9 mouse cellular contexts compared by ENCODE assay signal in the genomic region with DNA sequence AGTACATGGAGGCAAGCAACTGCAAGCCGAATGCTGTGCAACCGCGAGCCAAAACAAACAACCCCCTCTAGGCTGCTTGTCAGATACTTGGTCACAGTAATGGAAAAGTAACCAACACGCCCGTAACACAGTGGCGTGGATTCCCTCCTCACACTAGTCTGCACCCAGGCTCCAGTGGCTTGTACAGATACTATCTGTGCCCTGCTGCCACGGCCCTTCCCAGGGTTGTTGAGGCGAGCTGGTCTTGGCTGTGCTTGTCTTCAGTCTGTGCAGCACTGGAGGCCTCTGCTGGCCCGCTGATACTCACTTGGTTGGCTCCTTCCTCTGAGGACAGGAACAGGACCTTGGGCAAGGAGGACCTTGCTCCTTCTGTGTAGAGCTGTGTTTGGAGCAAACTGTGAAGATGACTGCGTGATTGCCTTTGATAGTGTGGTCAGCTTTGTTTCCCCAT. TPM values are rescaled to one million over a fixed set of nuclear protein-coding genes. Genes with fewer than 3 reads are reported as not detected.
A peak's percentile ranks its signal among the peaks of the same experiment; 100 is the strongest.
DNase-seq lines count a peak whose midpoint lies in the region; ATAC-seq and TF ChIP-seq lines count a peak whose summit lies in the region.
"Had no signal": no experiment of that assay in that cellular context is flagged by ENCODE, and none has a peak within 500 bp of the region (broad histone marks: within the 10 kb centered on the region; RNA-seq: fewer than 3 reads in every experiment).

No protein-coding gene starts in this region.

- peak overlapping the region; percentile 34; the same call in 1 of the 2 replicates for H3K27ac ChIP-seq in kidney, embryonic 15.5 days
- no peak overlapping the region for H3K27ac ChIP-seq in stomach, embryonic 16.5 days (ENCODE audit: low read length)
- H3K27ac ChIP-seq in forebrain, postnatal 0 days (ENCODE audit: low read depth, low read length), result no peak overlapping the region
- H3K27ac ChIP-seq: liver, embryonic 13.5 days had no signal

- peaks cover 51% of the 10 kb centered on the region for H3K4me1 ChIP-seq in kidney, embryonic 15.5 days
- peaks cover 26% of the 10 kb centered on the region for H3K4me1 ChIP-seq in stomach, embryonic 16.5 days (ENCODE audit: control insufficient read depth, insufficient read depth, low read length)
- H3K4me1 ChIP-seq in forebrain, postnatal 0 days (ENCODE audit: insufficient read depth), result 0 out of 2 replicates have a peak, but pooled peaks cover 2% of the 10 kb centered on the region

- no peak for TF ChIP-seq CTCF in forebrain, postnatal 0 days (IDR thresholded peaks at IDR 0.05; ENCODE audit: low read depth)

- no peaks in the 10 kb centered on the region for H3K9me3 ChIP-seq in kidney, embryonic 15.5 days (replicated peaks)
- H3K9me3 ChIP-seq in stomach, embryonic 16.5 days (replicated peaks; ENCODE audit: control insufficient read depth, low read length), result no peaks in the 10 kb centered on the region
- no peaks in the 10 kb centered on the region for H3K9me3 ChIP-seq in forebrain, postnatal 0 days (ENCODE audit: low read length)
- H3K9me3 ChIP-seq: liver, embryonic 13.5 days had no signal

- H3K4me2 ChIP-seq in kidney, embryonic 15.5 days, result no peak overlapping the region
- no peak overlapping the region for H3K4me2 ChIP-seq in stomach, embryonic 16.5 days (ENCODE audit: low read depth, low read length)
- no peak overlapping the region for H3K4me2 ChIP-seq in forebrain, postnatal 0 days (ENCODE audit: low read depth)
- H3K4me2 ChIP-seq: liver, embryonic 13.5 days had no signal

- 63% methylated on average over 10 of the region's 10 CpGs for WGBS in kidney, embryonic 15.5 days
- WGBS in stomach, embryonic 16.5 days, result 55% methylated on average over 10 of the region's 10 CpGs
- 83% methylated on average over 10 of the region's 10 CpGs for WGBS in forebrain, postnatal 0 days

- peak; percentile 74 for DNase-seq in 416B (ENCODE audit: low read depth)
- peak; percentile 61 for DNase-seq in MN1 (ENCODE audit: low spot score)
- no peak for DNase-seq in spleen, adult 18-20 months
- DNase-seq in forebrain, postnatal 0 days, result no peak
- no peak for DNase-seq in embryo, embryonic 9.5 days (ENCODE audit: extremely low spot score)
- DNase-seq: liver, embryonic 13.5 days had no signal

- H3K27me3 ChIP-seq in kidney, embryonic 15.5 days, result no peaks in the 10 kb centered on the region
- H3K27me3 ChIP-seq in stomach, embryonic 16.5 days (ENCODE audit: control insufficient read depth, insufficient read depth, low read length), result no peaks in the 10 kb centered on the region
- H3K27me3 ChIP-seq in forebrain, postnatal 0 days (ENCODE audit: insufficient read depth, low read length), result no peaks in the 10 kb centered on the region
- H3K27me3 ChIP-seq: liver, embryonic 13.5 days had no signal

- H3K4me3 ChIP-seq in kidney, embryonic 15.5 days (replicated peaks), result no peak overlapping the region
- H3K4me3 ChIP-seq in stomach, embryonic 16.5 days (replicated peaks; ENCODE audit: low read length), result no peak overlapping the region
- no peak overlapping the region for H3K4me3 ChIP-seq in forebrain, postnatal 0 days (ENCODE audit: low read depth, low read length)
- H3K4me3 ChIP-seq: liver, embryonic 13.5 days had no signal

- H3K9ac ChIP-seq in kidney, embryonic 15.5 days, result no peak overlapping the region
- no peak overlapping the region for H3K9ac ChIP-seq in stomach, embryonic 16.5 days (ENCODE audit: low read length)
- H3K9ac ChIP-seq in forebrain, postnatal 0 days, result no peak overlapping the region
- H3K9ac ChIP-seq: liver, embryonic 13.5 days had no signal

- H3K36me3 ChIP-seq in kidney, embryonic 15.5 days, result no peaks in the 10 kb centered on the region
- H3K36me3 ChIP-seq in stomach, embryonic 16.5 days (ENCODE audit: control insufficient read depth, insufficient read depth, low read length), result no peaks in the 10 kb centered on the region
- H3K36me3 ChIP-seq in forebrain, postnatal 0 days (ENCODE audit: insufficient read depth), result no peaks in the 10 kb centered on the region
- H3K36me3 ChIP-seq: liver, embryonic 13.5 days had no signal

- ATAC-seq in granulocyte monocyte progenitor cell, adult 5-6 weeks (replicated peaks; ENCODE audit: poor library complexity, severe bottlenecking), result peak; percentile 80
- ATAC-seq in kidney, embryonic 15.5 days (replicated peaks; ENCODE audit: low FRiP score), result no peak; the same call in 1 of the 2 replicates
- ATAC-seq in stomach, embryonic 16.5 days (ENCODE audit: insufficient read depth, low FRiP score), result peak; percentile 31; the same call in 1 of the 2 replicates
- no peak for ATAC-seq in forebrain, postnatal 0 days

RNA-seq across cellular contexts. Expression of a gene that starts 52.9 kb away (rescaled TPM):
- 7.9 and 10.2 TPM in 2 replicates for total RNA-seq in granulocyte monocyte progenitor cell, adult 5-6 weeks (2014; fragmentation: Nextera tagmentation)
- 5.5 and 11.6 TPM in 2 replicates for total RNA-seq in granulocyte monocyte progenitor cell, adult 5-6 weeks (2017)
- 19.1 and 22.2 TPM in 2 replicates for polyA plus RNA-seq in kidney, embryonic 15.5 days (2015; fragmentation: Nextera tagmentation; extraction: Ambion mirVana)
- 20.0 and 21.3 TPM in 2 replicates for polyA plus RNA-seq in stomach, embryonic 16.5 days (2015; fragmentation: Nextera tagmentation; extraction: Ambion mirVana)
- total RNA-seq in forebrain, postnatal 0 days (2014; rRNA removed), result 8.8 and 9.4 TPM in 2 replicates
- 12.8 and 16.3 TPM in 2 replicates for polyA plus RNA-seq in forebrain, postnatal 0 days (2015; fragmentation: Nextera tagmentation; extraction: Ambion mirVana)

Comparison
In these comparisons a context has a peak if more than half of its experiments do, and no peak if none do; other contexts are left out.
1. DNase-seq: peak in 416B (single experiment) and MN1 (single experiment); none in spleen, adult 18-20 months (0 of 2), forebrain, postnatal 0 days (single experiment) and embryo, embryonic 9.5 days (single experiment).
2. ATAC-seq: peak in granulocyte monocyte progenitor cell, adult 5-6 weeks (single experiment) and stomach, embryonic 16.5 days (single experiment); none in kidney, embryonic 15.5 days (single experiment) and forebrain, postnatal 0 days (single experiment).